Mouse (Mus musculus): ENCODE data around the gene Rnf169.
"Not testable (repeated sequence)": the region's sequence is repeated elsewhere in the genome, so short reads cannot be mapped to it uniquely, and the experiment has no call there.

The Rnf169 gene

DNA sequence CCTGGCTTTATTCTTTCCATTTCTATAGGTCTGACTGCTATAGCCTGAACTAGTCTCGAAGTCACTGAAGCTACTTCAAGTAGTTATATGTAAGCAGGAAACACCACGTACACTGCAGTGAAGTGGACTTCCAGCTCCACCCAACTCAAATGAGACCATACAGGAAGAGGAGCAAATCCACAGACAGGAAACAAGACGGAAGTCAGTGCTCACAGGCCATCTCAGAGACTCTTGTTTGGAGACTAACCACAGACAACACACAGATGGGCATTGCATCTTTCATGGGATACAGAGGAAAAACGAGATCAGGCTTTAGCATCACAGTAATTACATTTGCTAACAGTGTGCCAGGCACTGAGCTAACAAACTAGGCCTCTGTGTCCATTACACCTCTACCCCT is 33.9 kb downstream of the Rnf169 start:
- no peak for DNase-seq (ENCODE audit: low spot score)

DNA sequence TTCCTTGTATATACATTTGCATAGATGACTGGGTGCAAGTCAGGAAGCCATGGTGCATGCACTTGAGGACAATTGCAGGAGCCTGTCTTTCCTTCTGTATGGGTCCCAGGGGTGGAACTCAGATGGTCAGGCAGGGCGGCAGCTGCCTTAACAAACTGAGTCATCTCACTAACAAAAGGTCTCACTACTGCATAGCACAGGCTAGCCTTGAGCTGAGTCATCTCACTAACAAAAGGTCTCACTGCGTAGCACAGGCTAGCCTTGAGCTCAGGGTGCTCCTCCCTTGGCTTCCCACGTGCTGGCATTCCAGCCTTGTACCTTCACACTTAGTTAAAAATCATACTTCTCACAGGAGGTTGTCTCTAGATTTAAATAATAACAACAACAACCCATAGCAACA is 34.3 kb downstream of the Rnf169 start:
- no peak for DNase-seq (ENCODE audit: low spot score)

DNA sequence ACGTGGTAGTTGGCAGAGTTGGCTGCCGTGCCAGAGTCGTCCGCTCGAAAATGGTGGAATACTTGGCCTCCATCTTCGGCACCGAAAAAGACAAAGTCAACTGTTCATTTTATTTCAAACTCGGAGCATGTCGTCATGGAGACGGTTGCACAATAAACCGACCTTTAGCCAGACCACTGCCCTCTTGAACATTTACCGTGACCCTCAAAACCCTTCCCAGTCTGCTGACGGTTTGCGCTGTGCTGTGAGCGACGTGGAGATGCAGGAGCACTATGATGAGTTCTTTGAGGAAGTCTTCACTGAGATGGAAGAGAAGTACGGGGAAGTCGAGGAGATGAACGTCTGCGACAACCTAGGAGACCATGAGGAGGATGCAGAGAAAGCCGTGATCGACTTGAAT is 35.2 kb downstream of the Rnf169 start:
- DNase-seq (ENCODE audit: low spot score), result not testable (repeated sequence)

DNA sequence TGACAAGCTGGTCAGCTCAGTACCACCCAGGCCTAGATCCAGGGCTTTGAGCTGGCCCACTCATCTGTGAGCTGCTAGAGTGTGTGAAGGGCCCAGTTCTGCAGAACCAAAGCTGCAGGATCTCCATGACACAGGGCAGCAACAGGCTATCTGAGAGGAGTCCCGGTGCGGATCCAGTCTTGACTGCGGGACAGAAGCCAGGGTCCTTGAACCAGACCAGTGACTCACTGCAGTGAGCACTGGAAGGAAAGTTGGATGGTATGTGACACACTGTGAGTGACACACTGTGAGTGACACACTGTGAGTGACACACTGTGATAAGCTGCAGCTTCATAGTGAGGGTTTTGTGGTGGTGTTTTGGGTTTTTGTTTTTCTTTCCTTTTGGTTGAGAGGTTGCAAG is 35.7 kb downstream of the Rnf169 start:
- DNase-seq (ENCODE audit: low spot score), result no peak

DNA sequence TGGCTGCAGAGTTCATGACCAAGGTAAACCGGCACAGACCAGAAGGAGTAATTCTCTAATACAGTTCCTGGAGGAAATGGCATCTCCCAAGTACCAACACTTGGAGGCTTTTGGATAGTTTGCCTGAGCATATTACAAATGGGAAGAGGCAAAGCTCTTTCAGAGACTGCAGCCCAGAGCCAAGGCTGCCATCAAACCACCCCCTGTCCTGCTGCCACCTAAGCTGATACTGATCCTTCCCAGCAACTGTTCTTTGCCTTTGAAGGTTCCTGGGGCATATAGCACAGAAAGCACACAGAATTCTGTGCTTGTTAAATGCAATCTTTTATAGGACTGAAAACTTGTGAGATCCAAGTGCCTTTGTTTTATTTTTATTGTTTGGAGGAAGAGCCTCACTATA is 39.6 kb downstream of the Rnf169 start:
- DNase-seq (ENCODE audit: low spot score), result no peak

DNA sequence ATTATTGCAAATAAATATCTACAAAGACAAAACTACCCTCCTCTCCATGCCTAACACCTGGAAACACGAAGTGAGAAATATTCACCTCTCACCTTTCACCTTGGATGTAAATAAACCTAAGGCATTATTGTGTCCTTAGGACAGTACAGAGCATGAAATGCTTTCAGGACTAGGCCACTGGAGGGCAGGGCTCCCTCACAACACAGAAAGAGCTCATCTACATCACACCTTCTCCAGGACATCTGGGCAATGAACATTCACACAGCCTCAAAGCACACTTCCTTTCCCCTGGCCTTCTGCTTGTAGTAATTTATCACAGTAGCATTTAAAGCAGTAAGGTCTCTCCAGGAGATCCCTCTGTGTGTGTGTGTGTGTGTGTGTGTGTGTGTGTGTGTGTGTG is 44.5 kb downstream of the Rnf169 start:
- DNase-seq (ENCODE audit: low spot score), result no peak

DNA sequence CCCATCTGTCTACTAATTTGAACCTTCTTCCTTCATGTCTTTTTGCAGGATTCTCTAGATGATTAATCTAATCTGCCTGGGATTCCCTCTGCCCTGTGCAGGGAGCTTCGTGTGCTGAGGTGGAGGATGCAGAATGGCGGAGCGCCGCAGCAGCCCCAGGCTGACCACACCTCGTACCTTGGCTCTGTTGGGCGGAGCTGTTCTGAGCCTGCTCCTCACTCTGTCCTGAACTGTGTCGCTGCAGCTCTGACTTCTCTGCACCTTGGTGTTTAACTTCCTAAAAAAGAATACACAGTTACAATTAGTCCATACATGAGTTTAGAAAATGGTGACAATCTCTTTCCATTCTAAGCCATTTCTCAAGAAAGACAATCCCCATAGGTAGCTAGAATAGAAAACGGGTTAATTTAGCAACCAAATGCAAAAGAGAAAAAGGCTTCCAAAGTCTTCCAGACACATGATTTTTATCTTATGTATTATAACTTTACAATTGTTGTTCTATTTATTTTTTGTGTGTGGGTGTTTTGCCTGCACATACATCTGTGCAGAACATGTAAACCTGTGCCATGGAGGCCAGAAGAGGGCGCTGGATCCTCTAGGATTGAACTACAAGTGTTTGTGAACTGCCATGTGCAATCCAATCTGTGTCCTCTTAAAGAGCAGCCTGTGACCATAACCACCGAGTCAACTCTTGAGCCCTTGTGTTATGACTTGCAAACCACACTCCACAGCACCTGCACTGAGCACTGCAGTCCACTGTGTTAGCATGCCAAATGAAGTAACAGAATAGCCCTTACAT is 53.1 kb downstream of the Rnf169 start:
- DNase-seq (ENCODE audit: low spot score), result peak; percentile 57

DNA sequence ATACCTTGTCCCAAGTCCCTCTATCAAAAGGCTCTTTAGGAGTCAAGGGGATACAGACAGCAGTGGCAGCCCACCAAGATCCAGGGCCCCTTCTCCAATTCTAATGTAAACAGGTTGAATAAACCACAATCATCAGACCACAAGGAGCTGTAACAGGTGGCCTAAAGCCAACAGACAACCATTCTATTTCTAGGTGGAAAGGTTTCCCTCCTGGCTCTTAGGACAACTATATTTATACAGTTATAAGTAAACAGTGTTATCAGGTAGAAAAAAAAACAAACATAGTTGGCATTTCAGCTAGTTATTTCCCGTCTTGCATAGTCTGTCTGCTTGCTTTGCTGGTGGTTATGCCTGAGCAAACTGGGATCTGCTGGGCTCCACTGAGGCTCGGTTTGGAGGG is 59.8 kb downstream of the Rnf169 start:
- DNase-seq (ENCODE audit: low spot score), result no peak

DNA sequence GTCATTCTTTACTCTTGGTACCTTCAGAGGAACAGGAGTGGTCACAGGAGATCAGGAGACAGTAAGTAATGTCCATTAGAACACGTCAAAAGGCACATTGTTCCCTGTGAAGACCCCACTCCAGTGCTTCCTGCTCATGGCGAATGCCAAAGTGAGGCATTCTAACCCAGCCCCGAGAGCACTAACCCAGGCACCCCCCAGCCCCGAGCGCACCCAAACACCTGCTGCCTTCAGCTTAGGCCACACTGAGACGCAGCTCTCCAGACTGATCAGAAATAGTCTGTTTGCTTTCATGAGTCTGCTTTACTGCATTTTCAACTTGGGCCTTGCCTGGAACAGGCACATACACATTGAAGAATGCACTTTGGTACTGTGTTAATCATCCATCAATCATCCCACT is 60.3 kb downstream of the Rnf169 start:
- no peak for DNase-seq (ENCODE audit: low spot score)

DNA sequence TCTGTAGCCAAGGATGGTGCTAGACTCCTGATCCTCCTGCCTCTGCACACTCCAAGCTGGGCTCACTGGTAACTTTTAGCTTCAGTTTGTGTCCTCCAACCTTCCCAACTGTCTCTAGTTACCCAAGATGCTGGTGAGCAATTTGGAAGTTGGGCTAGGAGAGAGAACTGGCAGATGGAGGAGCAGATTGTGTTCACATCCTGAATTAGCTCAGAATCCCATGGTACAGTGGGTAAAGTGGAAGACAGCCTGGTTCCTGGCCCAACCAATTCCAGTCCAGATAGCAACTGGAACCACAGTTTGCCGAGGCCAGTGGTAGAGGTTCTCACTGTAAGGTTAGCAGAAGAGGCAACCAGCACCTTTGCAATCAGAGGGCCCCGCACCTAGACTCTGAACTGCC is 61.1 kb downstream of the Rnf169 start:
- DNase-seq (ENCODE audit: low spot score), result peak; percentile 63

DNA sequence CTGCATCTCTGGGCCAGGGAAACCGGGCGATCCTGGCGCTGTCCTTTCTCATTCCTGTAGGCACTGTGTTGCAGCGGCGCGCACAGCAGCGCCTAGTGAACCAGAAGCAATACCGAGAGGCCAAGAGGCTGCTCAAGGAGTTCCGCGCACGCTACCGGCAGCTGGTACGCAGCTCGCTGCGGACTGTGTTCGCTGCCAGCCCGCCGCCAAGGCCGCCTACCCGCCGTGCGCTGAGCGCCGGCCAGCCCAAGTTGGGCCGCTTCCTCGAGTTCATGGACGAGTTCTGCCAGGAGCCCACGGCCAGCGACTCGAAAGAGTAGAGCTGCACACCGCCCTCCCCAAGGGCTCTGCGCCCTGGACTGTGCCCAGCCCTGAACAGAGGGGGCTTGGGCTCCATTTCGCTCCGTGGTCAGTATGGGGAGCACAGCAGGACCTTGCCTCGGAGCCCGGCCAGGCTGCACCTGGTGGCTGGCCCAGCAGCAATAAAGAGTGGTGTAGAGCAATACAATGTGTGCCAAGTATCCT is 62.9 kb downstream of the Rnf169 start:
- no peak for DNase-seq (ENCODE audit: low spot score)

DNA sequence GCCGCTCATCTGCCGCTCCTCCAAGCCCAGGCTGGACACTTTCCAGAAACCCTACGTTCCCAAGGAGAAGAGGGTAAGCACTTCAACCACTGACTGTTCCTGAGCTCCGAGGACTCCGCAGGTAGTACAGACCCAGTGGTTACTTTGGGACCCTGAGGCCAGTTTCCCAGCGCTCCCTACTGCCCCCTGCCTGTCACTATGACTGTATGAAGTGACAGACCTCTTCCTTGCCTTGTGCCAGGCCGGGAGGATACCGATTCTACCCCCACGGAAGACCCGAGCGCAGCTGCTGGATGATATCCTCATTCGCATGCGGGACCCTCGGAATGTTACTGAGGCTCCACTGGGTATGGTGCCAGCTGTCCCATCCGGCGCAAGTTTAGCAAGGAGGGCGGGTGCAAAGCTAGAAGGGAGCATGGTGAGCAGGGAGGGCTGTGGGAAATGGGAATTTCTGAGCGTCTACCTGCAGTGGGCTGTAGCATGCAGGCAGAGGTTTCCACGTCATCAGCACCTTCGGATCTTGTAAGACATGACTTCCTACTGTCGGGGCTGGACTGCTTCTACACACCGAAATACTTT is 63.4 kb downstream of the Rnf169 start:
- DNase-seq (ENCODE audit: low spot score), result no peak

DNA sequence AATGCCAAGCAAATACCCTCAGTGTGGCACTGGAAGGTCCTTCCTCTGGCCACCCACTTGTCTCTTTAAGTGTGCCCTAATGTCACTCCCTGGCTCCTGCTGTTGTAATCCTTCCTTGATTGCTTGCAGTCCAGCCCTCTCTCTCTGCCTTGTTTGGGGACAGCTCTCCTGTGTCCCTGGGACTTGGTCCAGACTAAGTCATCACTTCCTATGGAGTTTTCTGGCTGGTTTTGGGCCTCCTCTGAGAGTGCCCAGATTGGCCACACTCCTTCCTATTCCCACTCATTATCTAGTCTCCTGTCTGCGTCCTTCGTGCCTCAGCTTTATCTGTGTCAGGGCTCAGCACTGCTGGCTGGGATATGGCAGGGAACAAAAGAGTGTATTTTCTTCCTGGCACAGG is 64.7 kb downstream of the Rnf169 start:
- no peak for DNase-seq (ENCODE audit: low spot score)

DNA sequence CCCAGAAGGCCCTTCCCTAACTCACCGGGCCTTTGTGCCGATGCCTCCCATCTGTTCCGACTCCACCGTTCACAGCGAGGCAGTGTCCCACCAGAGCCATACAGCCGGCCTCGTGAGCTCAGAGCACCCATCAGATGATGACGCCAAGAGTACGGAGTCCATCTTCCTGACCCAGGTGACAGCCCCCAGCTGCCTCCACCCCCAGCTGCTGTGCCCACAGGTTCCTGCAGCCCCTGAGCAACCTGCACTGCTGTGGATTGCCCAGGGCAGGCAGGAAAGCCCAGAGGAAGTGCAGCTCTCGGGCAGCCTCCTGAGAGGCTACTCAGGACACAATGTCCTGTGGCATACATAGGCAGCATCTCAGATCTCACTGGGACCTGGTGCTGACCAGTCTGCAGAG is 65.9 kb downstream of the Rnf169 start:
- DNase-seq (ENCODE audit: low spot score), result no peak

DNA sequence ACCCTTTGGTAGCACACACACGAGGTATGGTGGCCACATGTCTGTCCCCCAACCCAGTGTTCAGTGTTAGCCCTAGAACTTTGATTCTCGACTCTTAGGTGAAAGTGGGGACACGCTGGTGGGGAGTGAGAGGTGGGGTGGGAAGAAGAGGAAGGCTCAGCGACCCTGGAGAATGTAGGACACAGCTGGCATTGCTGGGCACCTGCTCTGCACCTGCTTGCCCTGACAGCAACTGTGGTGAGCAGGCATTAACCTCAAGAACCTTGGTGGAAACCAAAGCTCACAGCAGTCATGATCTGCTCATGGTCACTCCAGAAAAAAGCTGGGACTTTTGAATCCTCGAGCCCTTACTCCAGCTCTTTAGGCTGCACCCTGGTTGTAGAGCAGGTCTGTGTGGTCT is 69.2 kb downstream of the Rnf169 start:
- no peak for DNase-seq (ENCODE audit: low spot score)

DNA sequence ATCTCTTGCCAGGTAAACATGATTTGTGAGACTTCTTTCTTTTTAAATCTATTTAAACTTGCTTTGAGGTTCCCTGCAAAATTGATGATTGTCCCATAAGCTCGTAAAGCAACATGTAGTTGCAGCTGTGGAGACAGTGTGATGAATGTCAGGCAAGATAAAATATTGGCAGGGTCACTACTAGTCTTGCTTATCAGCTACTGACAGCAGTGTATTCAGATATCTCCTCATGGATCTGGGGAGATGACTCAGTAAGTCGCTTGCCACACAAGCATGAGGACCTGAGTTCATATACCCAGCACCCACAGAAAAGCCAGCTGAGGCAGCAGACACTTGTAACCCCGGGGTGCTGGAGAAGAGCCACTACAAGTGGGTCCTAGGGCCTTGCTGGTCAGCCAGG is 72.8 kb downstream of the Rnf169 start:
- no peak for DNase-seq (ENCODE audit: low spot score)

DNA sequence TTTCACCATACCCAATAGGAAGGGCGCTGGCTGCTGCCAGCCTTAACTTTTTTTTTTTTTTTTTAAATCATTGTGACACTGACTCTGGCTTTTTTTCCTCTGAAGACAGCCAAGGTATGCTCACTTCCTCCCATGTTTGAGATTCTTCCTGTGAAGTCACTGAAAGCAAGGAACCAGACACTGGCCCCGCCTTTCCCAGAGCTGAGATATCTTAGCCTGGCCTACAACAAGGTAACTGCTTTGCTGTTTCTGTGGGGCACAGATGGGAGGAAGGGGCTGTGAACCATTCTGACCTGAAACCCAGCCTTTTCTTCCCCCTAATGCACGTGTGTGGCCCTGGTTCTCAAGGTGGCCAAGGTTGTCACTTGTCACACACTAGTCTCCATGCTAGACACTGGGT is 73.9 kb downstream of the Rnf169 start:
- no peak for DNase-seq (ENCODE audit: low spot score)

DNA sequence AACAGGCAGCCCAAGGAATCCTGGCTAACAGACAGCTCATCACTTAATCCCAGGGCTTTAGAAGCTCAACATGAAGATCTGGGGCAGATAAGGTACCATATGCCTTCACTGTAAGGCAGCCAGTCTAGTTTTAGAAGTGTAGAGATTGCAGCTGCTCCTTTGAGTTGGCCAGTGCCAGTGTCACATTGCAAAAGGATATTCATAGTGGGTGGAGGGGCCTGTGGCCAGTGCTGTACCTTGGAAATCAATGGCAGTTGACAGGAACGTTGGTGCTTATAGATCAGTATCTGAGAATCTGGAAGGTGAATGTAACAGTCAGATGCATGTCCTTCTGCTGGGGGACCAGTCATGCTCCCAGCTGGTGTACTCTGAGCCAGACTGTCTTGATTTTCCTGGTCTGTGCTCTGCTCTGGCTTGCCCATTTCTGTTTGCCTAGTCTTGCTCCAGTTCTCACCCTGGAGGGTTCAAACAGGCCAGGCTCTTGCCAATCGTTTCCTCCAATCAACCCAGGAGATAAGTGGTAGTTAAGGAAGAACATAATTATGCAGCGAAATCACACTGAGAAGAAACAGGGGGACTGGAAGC is 75.7 kb downstream of the Rnf169 start:
- DNase-seq (ENCODE audit: low spot score), result no peak

DNA sequence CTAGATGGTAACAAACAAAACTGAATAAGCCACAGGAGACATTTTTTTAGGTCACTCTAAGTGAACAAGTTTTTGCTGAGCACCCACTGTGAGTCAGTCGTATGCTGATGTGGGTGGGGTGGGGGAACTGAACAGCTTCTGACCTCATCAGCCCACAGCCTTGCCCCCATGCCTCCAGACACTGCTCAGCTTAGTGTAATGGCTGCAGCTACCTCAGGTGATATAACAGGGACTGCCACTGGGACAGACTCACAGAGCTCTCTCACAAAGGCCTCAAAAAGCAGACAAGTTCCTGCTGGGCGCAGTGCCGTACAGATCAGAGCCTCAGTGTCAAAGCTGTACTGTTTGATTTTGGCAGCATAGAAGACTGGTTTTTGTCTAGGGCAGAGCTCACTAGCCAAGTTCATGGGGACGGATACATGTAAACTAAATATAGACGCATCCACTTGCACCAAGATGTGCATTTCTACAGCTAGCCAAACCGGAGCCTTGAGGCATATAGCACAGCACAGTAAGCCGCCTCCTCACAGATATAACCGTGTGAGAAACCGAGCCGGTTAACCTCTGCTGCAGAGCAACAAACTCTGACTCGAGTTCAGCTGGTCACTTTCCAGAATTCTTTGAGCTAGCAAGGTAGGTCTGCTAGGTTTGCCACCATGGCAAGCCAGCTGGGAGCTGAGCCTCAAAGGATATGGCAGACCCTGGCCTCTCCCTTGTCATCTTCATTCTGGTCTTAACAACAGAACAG is 77.2 kb downstream of the Rnf169 start:
- DNase-seq (ENCODE audit: low spot score), result no peak

DNA sequence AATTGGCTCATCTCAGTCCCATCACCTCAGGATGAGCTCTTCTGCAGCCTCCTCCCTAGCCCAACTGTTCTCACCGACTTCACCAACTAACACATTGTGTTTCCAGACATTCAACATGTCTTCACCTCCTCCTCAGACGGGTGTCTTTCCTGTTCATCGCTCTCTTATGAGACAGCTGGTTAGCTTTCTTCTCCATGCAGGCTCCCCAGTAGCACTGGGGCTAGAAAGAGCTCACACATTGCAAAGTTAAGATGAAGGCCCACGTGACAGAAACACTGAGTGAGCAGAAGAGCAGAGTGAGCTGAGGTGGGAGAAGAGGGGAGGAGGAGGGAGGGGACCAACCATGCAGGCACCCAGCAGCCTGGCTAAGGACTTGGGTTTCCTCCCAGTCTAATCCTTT is 78.0 kb downstream of the Rnf169 start:
- DNase-seq (ENCODE audit: low spot score), result no peak

DNA sequence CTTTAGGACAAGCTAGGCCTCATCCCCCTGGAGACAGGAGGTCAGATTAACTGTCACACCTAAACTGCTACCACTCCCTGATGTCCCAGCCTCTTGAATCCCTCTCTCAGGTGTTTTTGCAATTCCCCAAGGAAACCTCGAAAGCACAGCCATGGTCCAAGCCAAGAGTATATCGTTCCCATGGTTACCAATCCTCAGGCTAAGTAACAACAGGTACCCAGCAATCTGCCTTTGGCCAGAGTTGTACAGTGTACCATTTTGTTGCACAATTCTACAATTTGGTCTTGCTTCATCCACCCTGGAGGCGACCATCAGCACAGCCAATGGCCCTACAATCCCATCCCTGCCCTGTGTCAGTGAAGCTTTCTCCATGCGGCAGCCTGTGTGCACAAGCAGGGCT is 83.3 kb downstream of the Rnf169 start:
- DNase-seq (ENCODE audit: low spot score), result no peak

DNA sequence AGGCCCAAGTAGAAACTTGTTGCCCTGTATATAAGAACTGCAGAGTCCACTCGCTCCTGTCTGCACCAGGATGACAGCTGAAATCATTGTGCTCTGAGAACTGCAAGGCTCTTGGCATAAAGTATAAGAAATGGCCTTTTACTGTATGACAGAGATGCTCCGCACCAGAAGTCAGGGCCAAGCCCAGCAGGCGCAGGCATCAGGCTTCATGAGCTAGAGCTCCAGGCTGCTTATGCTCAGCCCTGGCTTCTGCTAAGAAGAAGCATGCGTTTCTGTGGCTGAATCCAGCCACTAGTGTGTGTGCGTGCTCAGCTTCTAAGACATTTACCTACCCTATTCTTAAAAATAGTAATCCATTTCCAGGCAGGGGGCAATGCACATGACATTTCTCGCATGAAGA is 85.8 kb downstream of the Rnf169 start:
- no peak for DNase-seq (ENCODE audit: low spot score)

DNA sequence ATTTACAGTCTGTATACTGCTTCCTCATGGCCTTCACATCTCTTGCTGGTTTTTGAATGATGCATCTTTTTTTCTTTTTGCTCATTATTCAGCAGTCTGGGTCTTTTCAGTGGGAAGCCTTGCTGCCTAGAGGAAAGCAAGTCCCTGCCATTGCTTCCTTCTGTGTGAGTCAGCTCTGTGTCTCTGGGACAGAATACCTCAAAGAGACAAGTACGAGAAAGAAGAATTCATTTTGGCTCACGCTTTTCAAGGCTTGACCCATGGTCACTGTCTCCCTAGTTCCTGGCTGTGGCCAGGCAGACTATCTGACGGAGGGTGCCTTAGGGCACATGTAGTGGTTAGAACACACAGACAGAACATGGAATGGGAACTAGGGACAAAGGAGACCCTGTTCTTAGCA is 86.3 kb downstream of the Rnf169 start:
- DNase-seq (ENCODE audit: low spot score), result no peak
